Mouse (Mus musculus): ENCODE measurements around the gene Zfp768.

DNA sequence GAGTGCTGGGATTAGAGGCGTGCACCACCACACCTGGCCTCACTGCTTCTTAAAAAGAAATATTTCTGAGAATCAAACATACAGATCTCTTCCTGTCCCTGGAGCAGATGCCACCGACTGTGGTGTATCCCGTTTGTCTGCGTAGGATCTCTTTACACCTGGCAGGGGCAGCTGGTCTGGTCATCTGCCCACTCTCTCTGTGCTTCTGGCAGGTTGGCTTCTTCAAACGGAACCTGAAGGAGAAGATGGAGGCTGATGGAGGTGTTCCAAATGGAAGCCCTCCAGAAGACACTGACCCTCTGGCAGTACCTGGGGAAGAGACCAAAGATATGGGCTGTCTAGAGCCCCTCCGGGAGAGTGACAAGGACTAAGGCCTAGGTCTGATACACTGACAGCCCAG is 12.1 kb downstream of the Zfp768 start:
- no peak for TF ChIP-seq CTCF (IDR thresholded peaks at IDR 0.05; ENCODE audit: low read depth, low read length)
- no peak for TF ChIP-seq TAL1 (conservative IDR thresholded peaks at IDR 0.05; ENCODE audit: low read depth, low read length)
- TF ChIP-seq POLR2AphosphoS5 (IDR thresholded peaks at IDR 0.05; ENCODE audit: insufficient replicate concordance, low read depth, low read length) = no peak
- no peak for TF ChIP-seq GATA1 (IDR thresholded peaks at IDR 0.05; ENCODE audit: borderline replicate concordance, low read length)
